Mouse (Mus musculus) megakaryocyte-erythroid progenitor cell, adult 5-6 weeks (primary cell): Measurements from ENCODE around the gene Ddx56. TPM values are rescaled to one million over a fixed set of nuclear protein-coding genes. Genes with fewer than 3 reads are reported as not detected.
A peak's percentile ranks its signal among the peaks of the same experiment; 100 is the strongest.

Experiments
- ATAC-seq: replicated peaks from 2 replicates; pipeline ENCODE4 v1.8.0; 2016; ENCODE audit warnings: mild to moderate bottlenecking, inconsistent platforms; ENCODE audit not compliant: severe bottlenecking, poor library complexity, low FRiP score, low TSS enrichment
- total RNA-seq, 2 experiments: library from RNA; stranded (forward) in 1 of 2; stranded (reverse) in 1 of 2; fragments of 200-1000, 215-1000 nt in 1 of 2; fragments of >200 nt in 1 of 2; fragmentation: Nextera tagmentation in 1 of 2; gene quantifications; 2 replicates each; pipeline ENCODE4 v1.2.3; 2014 to 2017

The Ddx56 gene
- total RNA-seq (2014; fragmentation: Nextera tagmentation), result 59.5 and 69.2 TPM in 2 replicates
- 53.9 and 63.2 TPM in 2 replicates for total RNA-seq (2017)

DNA sequence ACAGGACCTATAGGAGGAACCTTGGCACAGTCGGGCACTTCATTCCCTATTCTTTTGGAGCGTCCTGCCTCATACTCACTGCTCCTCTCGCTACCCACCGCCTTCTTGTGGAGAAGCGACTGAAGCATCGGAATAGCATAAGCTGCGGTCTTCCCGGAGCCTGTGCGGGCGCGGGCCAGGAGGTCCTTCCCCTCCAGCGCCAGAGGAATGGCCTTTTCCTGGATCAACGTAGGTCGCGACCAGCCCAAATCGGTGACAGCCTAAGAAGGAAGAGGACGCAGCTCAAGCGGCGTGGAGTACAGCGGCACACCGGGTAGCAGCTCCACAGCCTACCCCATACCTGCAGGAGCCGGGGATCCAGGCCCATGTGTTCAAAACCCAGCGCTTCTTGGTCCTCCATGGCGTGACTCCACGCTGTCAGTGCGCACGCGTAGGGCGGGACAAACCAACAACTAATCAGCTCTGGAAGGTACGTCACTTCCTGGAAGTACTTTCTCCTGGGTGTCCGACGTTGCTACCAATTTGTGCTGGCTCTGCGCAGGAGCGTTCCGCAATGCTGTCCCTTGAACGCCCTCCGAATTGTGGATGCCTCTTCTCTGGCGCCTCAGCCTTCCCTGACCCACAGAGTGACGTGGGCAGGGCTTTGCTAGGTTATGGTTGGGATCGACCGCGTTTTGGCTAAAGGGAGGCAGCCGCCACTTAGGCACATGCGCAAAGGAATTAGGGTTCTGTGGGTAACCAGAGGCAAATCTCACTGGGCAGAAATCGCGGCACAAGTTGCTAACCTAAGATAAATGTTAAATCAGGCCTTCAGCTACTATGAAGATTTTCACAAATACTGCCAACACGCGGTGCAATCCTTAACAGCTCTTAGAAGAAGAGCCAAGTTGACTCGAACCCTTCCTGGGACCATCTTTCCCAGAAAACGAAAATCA, at the start of gene Ddx56:
Gene Ddx56 (minus strand): TSS at position 453 of the 935 bp plus-strand sequence.
- peak; percentile 92 for ATAC-seq

DNA sequence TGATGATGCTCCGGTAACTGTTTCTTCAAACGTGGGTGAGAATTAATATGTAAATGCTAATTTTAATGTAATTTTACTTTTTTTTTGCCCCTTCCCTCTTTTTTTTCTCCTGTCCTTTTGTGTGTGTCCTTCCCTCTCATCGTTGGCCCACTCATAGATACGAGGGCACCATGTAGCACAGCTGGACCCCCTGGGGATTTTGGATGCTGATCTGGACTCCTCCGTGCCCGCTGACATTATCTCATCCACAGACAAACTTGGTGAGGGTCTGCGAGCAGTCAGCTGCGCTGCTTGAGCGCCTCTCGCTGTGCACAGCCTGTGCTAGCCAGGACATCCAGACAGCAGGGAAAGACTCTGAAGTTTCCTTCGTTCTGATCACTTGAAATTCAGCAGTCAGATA, 49.2 kb upstream of the Ddx56 start:
- no peak for ATAC-seq

DNA sequence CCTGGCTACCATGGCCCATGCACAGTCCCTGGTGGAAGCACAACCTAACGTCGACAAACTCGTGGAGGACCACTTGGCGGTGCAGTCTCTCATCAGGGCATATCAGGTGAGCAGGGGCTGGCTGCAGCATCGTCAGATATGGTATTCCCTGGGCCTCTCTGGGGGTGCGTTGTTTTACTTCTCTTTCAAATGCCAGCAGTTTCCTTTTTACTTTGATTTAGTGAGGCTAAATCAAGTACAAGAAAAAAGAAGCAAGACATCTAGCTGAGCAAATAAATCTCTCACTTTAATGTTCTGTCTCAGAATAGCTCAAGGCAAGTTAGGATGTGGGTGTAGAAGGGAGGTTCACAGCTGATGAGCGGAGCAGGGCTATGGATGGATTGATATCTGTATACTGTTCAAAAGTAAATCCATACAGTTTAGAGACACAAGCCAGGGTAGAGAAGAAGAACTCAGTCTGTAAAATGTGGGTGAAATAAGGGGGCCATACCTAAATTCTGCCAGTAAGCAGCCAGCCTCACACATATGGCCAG, 46.4 kb upstream of the Ddx56 start:
- ATAC-seq, result no peak

DNA sequence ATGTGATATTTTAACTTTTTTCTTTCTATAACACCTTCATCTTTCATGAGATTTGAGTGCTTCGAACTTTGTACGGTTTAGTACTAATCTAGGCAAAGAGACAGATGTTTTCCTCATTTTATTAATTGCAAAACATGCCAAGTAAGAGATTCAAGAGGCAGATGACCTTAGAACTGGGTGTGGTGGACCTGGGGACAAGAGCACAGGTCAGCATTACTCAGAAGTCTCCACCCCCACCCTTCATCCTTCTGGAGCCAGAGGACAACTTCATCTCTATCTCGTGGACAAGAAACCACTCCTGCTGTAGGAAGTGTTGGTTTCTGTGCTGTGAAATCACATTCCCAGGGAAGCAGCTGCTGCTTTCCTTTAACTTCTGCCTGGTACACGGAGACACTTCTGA, 40.6 kb upstream of the Ddx56 start:
- no peak for ATAC-seq

DNA sequence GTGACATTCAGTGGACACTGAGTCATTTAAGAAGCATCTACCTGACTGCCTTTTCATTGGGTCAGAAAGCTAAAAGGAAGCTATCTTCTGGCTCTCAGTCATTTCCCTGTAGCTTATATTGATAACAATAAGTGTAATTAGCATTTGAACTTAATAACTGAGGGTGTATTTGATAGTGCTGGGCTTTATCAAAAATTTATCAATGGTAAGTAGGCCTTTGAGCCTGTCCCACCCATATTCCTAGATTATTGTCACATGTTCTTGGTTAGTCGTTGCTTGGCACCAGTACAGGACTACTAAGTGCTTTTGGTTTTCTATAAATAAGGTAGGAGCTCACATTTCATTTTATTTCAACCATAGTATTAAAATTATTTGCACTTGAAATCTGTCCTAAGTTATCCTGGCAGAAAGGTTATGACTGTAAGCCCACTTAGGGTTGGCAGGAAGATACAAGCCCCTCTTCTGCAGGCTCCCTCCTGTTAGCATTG, 38.4 kb upstream of the Ddx56 start:
- no peak for ATAC-seq

DNA sequence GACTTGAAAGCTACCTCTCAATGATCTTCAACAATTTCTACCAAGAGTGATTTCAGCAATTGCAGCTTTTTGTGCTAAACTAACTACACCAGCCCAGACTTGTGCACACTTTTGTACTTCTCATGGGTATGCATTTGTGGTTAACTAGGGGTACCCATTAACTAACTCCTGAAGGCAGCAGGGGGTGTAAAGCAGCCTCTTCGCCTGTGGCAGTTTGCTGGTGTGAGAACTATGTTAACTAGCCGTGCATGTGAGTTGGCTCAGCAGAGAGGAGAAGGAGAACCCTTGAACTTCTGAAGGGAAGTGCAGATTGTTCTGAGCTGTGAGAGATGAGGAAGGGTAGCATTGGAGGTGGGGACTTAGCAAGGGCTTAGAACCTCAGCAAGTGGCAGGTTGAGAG, 35.2 kb upstream of the Ddx56 start:
- ATAC-seq, result no peak

DNA sequence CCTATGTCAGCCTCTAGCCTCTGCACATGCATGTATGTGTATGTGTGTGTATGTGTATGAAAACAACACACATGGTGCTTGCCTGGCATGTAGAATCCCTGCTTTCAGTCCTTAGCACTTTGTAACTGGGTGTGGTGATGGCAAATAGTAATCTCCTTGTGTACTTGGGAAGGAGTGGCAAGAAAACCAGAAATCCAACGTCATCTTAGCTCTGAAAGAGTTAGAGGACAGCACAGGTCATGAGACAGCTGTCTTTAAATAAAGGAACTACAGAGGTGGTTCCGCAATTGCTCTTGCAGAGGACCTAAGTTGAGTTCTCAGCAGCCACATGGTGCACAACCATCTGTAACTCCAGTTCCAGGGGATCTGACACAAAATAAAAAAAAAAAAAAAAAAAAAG, 31.9 kb upstream of the Ddx56 start:
- ATAC-seq, result no peak

DNA sequence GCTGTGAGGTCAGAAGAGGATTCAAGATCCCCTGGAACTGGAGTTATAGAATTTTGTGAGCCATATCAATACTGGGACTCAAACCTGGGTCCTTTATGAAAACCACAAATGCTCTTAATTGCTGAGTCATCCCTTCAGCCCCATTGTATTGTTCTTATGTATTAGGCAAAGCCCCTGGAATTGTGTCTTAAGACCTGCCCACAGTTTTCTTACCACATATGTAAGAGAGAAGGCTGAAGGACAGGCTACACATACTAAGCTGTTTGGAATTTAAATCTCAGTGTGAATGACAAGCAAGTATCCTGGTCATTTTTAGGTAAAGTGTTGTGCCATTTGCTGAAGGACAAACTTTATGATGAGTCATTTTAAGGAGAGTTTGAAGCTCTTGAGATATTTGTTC, 28.5 kb upstream of the Ddx56 start:
- ATAC-seq, result no peak

DNA sequence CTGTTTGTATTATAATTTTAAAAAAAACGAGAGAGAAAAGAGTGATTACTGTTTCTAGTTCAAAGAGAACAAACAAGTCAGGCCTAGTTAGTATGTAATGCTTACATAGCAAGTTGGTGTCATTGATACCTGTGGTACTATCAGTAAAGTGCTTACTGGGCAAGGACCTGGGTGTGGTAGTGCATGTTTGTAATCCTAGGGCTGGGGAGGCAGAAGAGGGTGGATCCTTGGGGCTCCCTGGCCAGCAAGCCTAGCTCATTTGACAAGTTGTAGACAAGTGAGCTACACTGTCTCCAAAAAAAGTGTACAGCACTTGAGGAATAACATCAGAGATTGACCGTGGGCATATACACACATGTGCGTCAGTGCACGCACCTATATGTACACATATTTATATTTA, 27.1 kb upstream of the Ddx56 start:
- 0 out of 2 replicates have a peak, but pooled peaks have one; percentile 19 for ATAC-seq

DNA sequence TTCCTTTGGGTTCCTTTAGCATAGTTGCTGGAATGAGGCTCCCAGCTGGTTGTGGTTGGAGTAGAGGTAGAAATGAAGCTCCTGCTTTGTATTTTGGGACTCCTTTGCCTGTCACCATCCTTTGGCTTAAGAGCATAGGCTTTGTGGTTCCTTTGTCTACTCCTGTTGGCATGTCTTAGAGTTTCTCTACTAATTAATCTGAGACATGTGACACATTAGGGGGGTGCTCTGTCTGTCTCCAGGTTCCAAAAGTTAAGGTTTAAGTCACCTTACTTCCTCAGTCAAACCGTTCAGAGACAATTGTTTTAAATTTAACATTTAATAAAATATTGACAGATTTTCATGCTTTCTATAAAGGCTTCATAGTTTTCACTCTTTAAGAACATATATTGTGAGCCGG, 26.0 kb upstream of the Ddx56 start:
- no peak for ATAC-seq

DNA sequence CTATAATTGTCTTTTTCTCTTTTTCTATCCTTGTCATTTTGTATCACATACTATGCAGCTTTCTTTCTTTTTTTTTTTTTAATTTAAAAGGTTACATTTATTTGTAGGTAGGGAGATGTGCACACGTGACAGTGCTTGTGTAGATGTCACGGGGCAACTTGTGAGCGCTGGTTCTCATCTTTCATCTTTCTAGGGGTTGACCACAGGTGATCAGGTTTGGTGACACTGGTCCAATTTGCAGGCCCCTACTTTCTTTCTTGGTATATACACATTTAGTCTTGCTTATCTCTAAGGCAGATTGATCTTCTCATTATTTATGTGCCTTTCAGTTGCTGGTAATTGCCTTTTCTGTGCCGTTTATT, 25.4 kb upstream of the Ddx56 start:
- no peak for ATAC-seq

DNA sequence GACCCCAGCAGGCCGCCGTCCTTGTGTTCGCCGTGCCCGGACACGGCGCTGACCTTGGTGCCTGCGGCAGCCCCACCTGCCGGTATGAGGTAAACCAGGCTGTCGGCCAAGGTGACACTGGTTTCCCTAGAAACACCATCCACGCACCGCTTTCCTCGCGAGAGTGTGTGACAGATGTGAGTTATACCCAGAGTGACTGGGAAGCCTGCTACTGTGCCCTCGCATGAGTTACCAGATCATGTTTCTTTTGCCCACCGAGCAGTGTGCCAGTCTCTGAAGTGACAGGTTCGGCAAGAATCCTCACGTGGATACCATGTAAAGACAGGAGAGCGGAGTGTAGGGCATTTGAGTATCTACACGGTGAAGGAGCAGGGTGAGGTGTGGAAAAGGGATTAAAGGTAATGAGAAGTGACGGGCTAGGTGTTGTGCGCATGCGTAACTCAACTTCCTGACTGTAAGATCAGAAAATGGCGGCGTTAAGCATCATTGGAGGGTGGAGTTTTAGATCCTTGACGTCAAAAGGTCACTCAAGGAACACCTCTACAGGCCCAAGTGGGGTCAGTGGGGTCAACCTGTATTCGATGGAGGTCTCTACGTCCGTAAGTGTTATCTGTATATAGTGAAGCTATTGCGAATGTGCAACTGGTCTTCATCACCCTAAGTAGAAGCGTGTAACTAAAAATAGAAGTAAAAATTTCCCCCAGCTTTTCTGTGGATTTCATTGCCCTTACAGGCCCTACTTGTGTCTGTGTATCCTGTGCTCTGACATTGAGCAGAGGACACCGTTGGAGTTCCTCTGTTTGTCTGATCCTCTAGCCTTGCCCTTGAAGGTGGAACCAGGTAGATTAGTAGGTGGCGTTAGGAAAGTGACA, 24.8 kb upstream of the Ddx56 start:
- peak; percentile 48 for ATAC-seq

DNA sequence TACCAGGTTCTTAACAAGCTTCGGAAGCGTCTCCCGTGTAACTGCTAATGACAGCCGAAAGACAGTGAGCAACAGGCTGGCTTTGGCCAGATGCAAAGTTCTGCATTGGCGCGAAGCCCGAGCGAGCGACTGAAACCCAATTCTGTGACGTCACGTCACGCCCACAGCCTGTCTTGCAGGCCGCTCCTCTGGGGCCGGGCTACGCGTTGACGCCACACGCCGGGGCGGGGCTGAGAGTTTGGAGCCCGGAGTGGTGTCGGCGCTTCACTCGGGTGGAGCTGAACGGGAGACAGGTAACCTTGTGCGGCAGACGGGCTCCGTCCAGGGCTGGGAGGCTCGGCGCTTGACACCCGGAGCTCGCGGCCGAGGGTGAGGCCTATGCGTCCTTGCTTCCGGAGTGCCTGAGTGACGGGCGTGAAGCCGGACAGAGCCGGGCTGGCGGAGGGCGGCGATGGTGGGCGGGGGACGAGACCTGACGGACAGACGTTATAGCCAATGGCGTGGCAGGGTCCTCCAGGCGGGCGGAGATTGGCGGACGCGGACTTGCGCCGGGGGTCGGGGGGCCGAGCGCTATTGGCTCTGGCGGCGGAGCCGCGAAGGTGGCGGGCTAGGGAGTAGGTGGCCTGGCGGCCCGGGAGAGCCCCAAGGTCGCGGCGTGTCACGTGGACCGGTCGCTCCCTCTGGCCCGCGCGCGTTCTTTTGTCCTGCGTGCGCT, 24.0 kb upstream of the Ddx56 start, which contains the start of gene Ogdh:
Gene Ogdh (plus strand): TSS at position 233 of the 715 bp plus-strand sequence.
- peak; percentile 92 for ATAC-seq

DNA sequence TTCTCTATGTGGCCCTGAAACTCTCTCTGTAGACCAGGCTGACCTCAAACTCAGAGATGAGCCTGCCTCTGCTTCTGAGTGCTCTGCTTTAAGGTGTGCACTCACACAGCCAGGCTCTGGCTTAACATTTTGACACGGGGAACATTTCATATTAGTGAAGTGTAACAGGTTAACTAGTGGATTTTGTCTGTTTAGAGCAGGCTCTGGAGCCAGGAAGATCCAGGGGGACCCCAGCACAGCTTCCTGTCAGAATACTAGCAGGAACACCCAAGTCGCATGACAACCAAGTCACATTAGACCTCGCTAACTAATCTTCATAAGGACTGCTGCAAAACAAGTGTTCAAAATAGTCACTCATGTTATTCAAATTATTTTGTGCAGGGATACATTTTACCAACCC, 23.3 kb upstream of the Ddx56 start:
- no peak for ATAC-seq

DNA sequence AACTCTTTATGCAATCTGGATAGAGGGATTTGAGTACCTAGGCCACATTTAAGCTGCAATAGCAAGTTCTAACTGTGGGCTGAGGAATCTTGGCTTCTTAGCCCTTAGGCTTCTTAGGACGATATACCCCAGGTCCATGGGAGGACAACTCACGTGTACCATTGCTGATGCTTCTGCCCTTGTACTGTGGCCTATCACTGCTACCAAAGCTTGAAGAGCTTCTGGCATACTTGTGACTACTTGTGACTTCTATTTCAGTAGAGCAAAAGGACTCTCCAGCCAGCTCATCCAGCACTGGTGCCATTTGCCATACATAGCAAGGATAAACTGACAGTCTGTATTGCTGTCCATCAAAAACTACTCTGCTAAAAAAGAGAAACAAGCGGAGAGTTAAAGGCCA, 22.6 kb upstream of the Ddx56 start:
- ATAC-seq, result no peak

DNA sequence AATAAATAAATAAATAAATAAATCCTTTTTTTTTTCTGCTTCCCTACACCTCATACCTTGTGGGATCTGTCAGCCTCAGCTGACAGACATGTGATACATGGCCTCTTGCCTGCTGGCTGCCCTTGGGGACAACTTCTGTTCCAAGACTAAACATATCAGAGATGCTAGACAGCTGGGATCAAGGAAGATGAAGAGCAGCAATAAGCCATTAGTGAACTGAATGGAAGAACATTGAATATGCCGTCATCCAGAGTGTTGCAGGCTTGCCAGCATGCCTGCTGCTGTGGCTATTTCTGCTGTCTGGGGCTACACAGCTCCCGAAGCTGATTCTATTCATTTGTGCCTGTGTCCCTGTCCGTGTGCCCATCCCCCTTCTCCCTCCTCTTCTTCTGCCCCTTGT, 15.4 kb upstream of the Ddx56 start:
- no peak for ATAC-seq

DNA sequence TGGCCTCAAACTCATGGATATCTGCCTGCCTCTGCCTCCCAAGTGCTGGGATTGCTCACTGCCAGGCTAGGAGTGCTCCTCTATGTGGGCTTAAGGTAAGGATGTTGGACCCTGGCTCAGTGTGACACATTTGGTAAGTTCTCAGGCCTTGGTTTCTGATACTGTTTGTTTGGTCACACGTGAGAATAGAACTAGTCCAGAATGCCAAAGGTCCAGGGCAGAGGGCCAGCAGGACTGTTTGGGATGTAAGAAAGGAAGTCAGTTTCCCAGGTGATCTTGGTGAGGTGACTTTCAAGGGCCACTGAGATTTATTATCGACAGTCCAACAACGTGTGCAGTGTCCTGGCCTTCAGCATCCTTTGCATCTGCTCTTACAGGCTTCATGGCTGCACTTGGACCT, 8.9 kb upstream of the Ddx56 start:
- no peak for ATAC-seq

DNA sequence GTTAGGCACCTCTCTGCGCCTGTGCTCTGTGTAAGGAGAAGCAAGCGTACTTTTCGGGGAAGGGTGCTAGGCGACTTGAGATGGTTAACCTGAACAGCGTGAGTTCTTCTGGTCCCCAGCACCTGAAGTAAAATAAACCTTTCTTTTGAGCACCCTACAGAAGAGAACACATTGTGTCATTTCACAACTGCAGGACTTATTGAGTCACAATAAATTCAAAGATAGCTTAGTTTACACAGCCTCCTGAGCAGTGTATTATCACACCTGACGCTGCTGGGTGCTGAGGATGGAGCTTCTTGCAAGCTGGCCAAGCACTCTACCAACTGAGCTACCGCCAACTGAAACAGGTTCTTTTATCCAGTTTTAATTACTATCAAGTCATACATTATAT, 7.5 kb upstream of the Ddx56 start:
- no peak; the same call in 1 of the 2 replicates for ATAC-seq

DNA sequence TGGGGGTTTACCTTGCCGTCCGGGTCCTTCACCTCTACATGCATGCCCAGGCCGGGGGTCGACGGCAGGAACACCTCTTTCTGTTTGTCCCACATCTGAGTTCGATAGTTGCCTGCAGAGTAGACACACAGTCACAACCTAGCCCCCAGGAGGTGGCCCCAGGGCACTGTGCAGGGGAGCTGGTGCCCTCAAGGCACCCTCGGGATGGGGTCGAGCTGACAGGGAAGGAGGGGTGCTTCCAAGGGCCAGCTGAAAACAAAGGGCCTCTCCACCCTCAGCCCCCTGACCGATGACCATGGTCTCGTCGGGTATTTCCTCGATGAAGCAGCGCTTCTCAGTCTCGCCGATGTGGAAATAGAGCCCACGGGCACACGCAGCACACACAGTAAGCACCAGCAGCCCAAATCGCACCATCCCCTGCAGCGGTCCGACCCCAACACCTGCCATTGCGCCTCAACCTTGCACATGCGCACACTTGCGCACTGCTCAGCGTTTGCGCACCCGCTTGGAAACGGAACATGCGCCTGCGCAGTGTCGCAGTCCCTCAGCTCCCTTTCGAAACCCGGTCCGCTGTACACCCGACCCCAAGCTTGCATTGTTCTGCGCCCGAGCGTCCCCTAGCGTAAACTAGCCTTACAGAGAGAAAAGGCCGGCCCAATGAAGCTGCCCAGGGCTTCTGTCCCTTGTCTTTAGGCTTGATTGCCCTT, 7.0 kb upstream of the Ddx56 start, which contains the start of gene Tmed4:
Gene Tmed4 (minus strand): TSS at position 484 of the 707 bp plus-strand sequence.
- peak; percentile 98 for ATAC-seq
